Mouse (Mus musculus): ENCODE results near the gene Cog4. TPM values are rescaled to one million over a fixed set of nuclear protein-coding genes. Genes with fewer than 3 reads are reported as not detected.
A peak's percentile ranks its signal among the peaks of the same experiment; 100 is the strongest.

Gene Cog4
- total and polyA plus RNA-seq, 2 experiments from 2014 or later, result 39.5 to 51.6 TPM

DNA sequence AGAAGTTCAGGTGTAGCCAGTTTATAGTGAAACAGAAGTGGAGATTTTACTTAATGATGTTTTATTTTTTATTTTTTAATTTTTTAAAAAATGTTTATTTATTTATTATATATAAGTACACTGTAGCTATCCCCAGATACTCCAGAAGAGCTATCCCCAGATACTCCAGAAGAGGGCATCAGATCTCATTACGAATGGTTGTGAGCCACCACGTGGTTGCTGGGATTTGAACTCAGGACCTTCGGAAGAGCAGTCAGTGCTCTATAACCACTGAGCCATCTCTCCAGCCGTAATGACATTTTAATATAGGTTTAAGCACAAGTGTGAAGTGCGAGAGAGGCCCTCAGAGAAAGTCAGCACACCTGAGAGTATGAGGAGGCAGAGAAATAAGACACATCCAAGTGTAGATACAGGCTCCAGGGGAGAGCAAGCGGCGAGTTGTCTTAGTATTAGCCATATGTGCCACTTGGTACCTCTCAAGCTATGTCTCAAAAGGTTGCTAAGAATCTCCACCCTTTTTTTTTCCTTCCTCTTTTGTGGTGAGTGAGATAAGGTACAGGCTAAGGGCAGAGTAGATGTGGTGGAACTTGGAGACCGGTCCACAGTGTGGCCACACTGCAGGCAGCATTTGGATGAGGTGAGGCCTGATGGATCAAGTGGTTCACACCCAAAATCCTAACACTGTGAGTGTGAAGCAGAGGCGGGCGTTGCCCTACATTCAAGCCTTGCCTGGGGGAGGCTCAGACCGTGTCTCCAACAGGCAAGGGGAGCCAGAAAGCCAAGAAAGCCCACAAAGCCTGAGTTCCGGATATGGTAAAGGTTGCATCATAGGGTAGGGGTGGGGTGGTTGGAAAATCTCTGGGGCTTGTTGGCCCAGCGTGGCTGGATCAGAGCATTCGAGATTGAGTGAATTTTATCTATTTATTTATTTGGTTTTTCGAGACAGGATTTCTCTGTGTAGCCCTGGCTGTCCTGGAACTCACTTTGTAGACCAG, 65.5 kb downstream of the Cog4 start:
- 89% methylated on average over 15 of the region's 15 CpGs for WGBS
- no peak overlapping the region for H3K27ac ChIP-seq

GRCm38 (mm10) chr8:110917415-110917814, 71.0 kb downstream of the Cog4 start:
- WGBS, result 54% methylated on average over 2 of the region's 2 CpGs
- peak; percentile 42 for DNase-seq (ENCODE audit: low spot score)

More for the DNA sequence above, 65.5 kb downstream of the Cog4 start:
- Histone ChIP-seq H3K4me1 (ENCODE audit: insufficient read depth, low read length) (no peaks in the 10 kb centered on the region), H3K4me2 (ENCODE audit: low read depth, low read length) (no peak overlapping the region), H3K9ac (replicated peaks; ENCODE audit: low read length) (no peak overlapping the region), H3K36me3 (ENCODE audit: insufficient read depth, low read length) (no peaks in the 10 kb centered on the region), H3K4me3 (ENCODE audit: low read length) (no peak overlapping the region), H3K9me3 (ENCODE audit: low read length) (no peaks in the 10 kb centered on the region), H3K27me3 (ENCODE audit: insufficient read depth, low read length) (no peaks in the 10 kb centered on the region)
- no peak for TF ChIP-seq CTCF (IDR thresholded peaks at IDR 0.05; ENCODE audit: low read depth)
- DNase-seq (ENCODE audit: low spot score) (no peak), ATAC-seq (no peak)

DNA sequence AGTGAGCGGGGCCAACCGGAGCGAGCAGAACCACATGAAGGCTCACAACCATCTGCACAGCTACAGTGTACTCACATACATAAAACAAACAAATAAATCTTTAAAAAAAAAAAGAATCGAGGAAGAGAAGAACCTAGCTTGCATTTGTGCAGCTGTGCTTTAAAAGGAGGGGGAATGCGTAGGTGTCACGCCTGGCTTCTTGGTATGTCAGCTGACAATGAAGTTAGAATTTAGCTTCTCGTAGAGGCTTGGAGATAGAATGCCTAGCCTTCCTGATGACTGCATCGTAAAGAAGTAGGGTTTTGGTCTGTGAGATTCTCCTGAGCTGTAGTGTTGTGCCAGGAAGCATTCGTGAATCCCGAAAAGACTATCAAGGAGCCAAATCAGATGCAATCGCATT, 71.6 kb downstream of the Cog4 start:
- no peak for DNase-seq (ENCODE audit: low spot score)
- Histone ChIP-seq H3K9ac (replicated peaks; ENCODE audit: low read length) (no peak overlapping the region), H3K4me3 (ENCODE audit: low read length) (no peak overlapping the region), H3K36me3 (ENCODE audit: insufficient read depth, low read length) (no peaks in the 10 kb centered on the region), H3K4me2 (ENCODE audit: low read depth, low read length) (no peak overlapping the region), H3K27ac (no peak overlapping the region), H3K9me3 (ENCODE audit: low read length) (no peaks in the 10 kb centered on the region), H3K4me1 (ENCODE audit: insufficient read depth, low read length) (peaks cover 20% of the 10 kb centered on the region; the same call in 1 of the 2 replicates), H3K27me3 (ENCODE audit: insufficient read depth, low read length) (no peaks in the 10 kb centered on the region)
- no peak for ATAC-seq
- no peak for TF ChIP-seq CTCF (IDR thresholded peaks at IDR 0.05; ENCODE audit: low read depth)
- 81% methylated on average over 11 of the region's 11 CpGs for WGBS

More at GRCm38 (mm10) chr8:110917415-110917814, 71.0 kb downstream of the Cog4 start:
- Histone ChIP-seq H3K4me3 (ENCODE audit: low read length) (no peak overlapping the region), H3K27me3 (ENCODE audit: insufficient read depth, low read length) (no peaks in the 10 kb centered on the region), H3K4me1 (ENCODE audit: insufficient read depth, low read length) (peaks cover 20% of the 10 kb centered on the region; the same call in 1 of the 2 replicates), H3K9me3 (ENCODE audit: low read length) (no peaks in the 10 kb centered on the region), H3K36me3 (ENCODE audit: insufficient read depth, low read length) (no peaks in the 10 kb centered on the region), H3K4me2 (ENCODE audit: low read depth, low read length) (no peak overlapping the region), H3K27ac (no peak overlapping the region), H3K9ac (replicated peaks; ENCODE audit: low read length) (no peak overlapping the region)
- ATAC-seq, result no peak
- no peak for TF ChIP-seq CTCF (IDR thresholded peaks at IDR 0.05; ENCODE audit: low read depth)

DNA sequence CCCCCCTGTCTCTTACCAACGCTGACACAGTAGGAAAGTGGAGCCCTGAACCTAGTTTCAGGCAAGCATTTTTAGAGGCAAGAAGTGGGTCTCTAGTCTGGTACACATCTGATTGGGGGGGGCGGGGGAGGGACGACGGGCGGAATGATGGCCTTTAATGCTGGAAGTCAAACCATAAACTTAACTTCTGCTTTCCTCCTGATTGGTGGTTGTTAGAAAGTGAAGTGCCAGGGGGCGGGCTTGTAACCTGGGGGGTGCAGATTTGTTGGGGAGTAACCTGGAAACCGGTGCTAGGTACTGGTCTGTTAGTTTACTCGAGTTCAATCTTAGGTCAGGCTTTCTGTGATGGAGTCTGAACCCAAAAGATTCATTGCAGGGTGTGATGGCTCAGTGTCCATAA, 72.1 kb downstream of the Cog4 start:
- H3K4me2 ChIP-seq (ENCODE audit: low read depth, low read length), result no peak overlapping the region
- H3K9ac ChIP-seq (replicated peaks; ENCODE audit: low read length), result no peak overlapping the region
- WGBS, result 65% methylated on average over 8 of the region's 8 CpGs
- no peaks in the 10 kb centered on the region for H3K36me3 ChIP-seq (ENCODE audit: insufficient read depth, low read length)
- TF ChIP-seq CTCF (IDR thresholded peaks at IDR 0.05; ENCODE audit: low read depth), result no peak
- H3K27ac ChIP-seq, result no peak overlapping the region
- peaks cover 20% of the 10 kb centered on the region; the same call in 1 of the 2 replicates for H3K4me1 ChIP-seq (ENCODE audit: insufficient read depth, low read length)
- no peaks in the 10 kb centered on the region for H3K27me3 ChIP-seq (ENCODE audit: insufficient read depth, low read length)
- H3K4me3 ChIP-seq (ENCODE audit: low read length), result no peak overlapping the region
- no peaks in the 10 kb centered on the region for H3K9me3 ChIP-seq (ENCODE audit: low read length)
- ATAC-seq, result no peak
- no peak for DNase-seq (ENCODE audit: low spot score)

- ATAC-seq (peak; percentile 99), DNase-seq (ENCODE audit: low spot score) (peak; percentile 97)
- Histone ChIP-seq H3K4me3 (ENCODE audit: low read length) (peak within 1 kb of the TSS; percentile 77), H3K36me3 (ENCODE audit: insufficient read depth, low read length) (no peaks in the 10 kb centered on the region), H3K4me1 (ENCODE audit: insufficient read depth, low read length) (peaks cover 20% of the 10 kb centered on the region; the same call in 1 of the 2 replicates), H3K27me3 (ENCODE audit: insufficient read depth, low read length) (no peaks in the 10 kb centered on the region), H3K27ac (peak within 1 kb of the TSS; percentile 68; the same call in 1 of the 2 replicates), H3K4me2 (ENCODE audit: low read depth, low read length) (peak within 1 kb of the TSS; percentile 89), H3K9me3 (ENCODE audit: low read length) (no peaks in the 10 kb centered on the region), H3K9ac (replicated peaks; ENCODE audit: low read length) (peak within 1 kb of the TSS; percentile 75)
- no peak for TF ChIP-seq CTCF (IDR thresholded peaks at IDR 0.05; ENCODE audit: low read depth)
- 2% methylated on average over 23 of the region's 36 CpGs for WGBS
Measured at GRCm38 (mm10) chr8:110919341-110920031, 73.1 kb downstream of the Cog4 start, which contains the start of gene St3gal2. TSS of gene St3gal2 (plus strand) at chr8:110919922.

DNA sequence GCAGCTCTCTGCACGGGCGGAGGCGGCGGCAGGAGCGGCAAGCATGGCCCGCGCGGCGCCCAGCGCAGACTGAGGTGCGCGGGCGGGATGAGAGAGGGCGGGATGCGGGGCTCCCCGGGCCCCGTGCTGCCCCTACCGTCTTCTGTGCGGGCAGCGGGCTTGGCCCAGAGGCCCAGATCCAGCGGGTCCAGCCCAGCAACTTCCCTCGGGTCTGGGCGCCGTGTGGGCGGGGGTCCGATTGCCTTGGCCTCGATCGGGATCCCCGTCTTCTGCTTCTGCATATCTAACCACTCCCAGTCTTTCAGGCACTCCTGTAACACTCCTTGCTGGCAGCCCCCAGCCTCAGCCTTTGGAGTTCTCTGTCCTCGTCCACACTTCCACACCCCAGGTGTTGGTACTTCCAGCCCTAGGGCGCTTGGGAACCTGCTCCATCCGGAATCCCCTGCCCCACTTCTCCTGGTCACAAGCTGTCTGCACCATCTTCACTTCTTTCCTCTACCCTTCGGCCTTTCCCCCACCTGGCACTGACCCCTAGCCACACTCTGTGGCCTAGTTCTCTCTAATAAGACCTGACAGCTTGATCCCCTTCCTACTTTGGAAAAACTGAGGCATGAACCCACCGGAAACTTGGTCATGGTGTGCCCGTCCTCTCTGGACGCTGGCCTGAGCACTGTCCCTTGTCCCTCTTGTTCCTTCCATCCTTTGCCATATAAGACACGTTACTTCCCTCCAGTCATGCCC, 73.8 kb downstream of the Cog4 start:
- Histone ChIP-seq H3K36me3 (ENCODE audit: insufficient read depth, low read length) (no peaks in the 10 kb centered on the region), H3K9ac (replicated peaks; ENCODE audit: low read length) (peak overlapping the region; percentile 75), H3K9me3 (ENCODE audit: low read length) (no peaks in the 10 kb centered on the region), H3K4me1 (ENCODE audit: insufficient read depth, low read length) (peaks cover 20% of the 10 kb centered on the region; the same call in 1 of the 2 replicates), H3K27ac (peak overlapping the region; percentile 68; the same call in 1 of the 2 replicates), H3K4me2 (ENCODE audit: low read depth, low read length) (peak overlapping the region; percentile 89), H3K27me3 (ENCODE audit: insufficient read depth, low read length) (no peaks in the 10 kb centered on the region), H3K4me3 (ENCODE audit: low read length) (peak overlapping the region; percentile 77)
- peak; percentile 36 for ATAC-seq
- 4% methylated on average over 33 of the region's 37 CpGs for WGBS
- TF ChIP-seq CTCF (IDR thresholded peaks at IDR 0.05; ENCODE audit: low read depth), result no peak
- DNase-seq (ENCODE audit: low spot score), result peak; percentile 34
